Mouse (Mus musculus) neural tube, embryonic 11.5 days (tissue): Measurements from ENCODE around the gene Banf2. TPM values are rescaled to one million over a fixed set of nuclear protein-coding genes. Genes with fewer than 3 reads are reported as not detected.

ENCODE experiments used
- ATAC-seq: fragments of 200-750 bp; cut with Nextera tagmentation; 2 replicates; pipeline ENCODE4 v1.8.0; 2017; ENCODE audit warnings: moderate number of reproducible peaks, mild to moderate bottlenecking, moderate TSS enrichment, moderate library complexity; ENCODE audit not compliant: insufficient read depth, low FRiP score, low TSS enrichment
- DNase-seq: peaks from one replicate; pipeline ENCODE4 v3.0.0-alpha.2; 2015; ENCODE audit warnings: low spot score
- H3K27ac ChIP-seq: fragments of 300-500 bp; sonication (generic); 2 replicates; pipeline ENCODE4 v1.5.1; 2014; ENCODE audit warnings: low read depth, mild to moderate bottlenecking, low read length
- H3K27me3 ChIP-seq: fragments of 300-500 bp; sonication (generic); 2 replicates; pipeline ENCODE4 v1.6.1; 2014; ENCODE audit warnings: mild to moderate bottlenecking, low read length, mixed read lengths; ENCODE audit not compliant: control insufficient read depth, insufficient read depth
- H3K36me3 ChIP-seq: fragments of 300-500 bp; sonication (generic); 2 replicates; pipeline ENCODE4 v1.6.1; 2014; ENCODE audit warnings: mild to moderate bottlenecking, low read length, moderate library complexity, mixed read lengths; ENCODE audit not compliant: control insufficient read depth, insufficient read depth
- H3K4me1 ChIP-seq: fragments of 300-500 bp; sonication (generic); 2 replicates; pipeline ENCODE4 v1.6.1; 2014; ENCODE audit warnings: low read length, mixed read lengths; ENCODE audit not compliant: control insufficient read depth, insufficient read depth
- H3K4me2 ChIP-seq: fragments of 300-500 bp; sonication (generic); 2 replicates; pipeline ENCODE4 v1.6.1; 2014; ENCODE audit warnings: low read depth, mild to moderate bottlenecking, moderate library complexity
- H3K4me3 ChIP-seq: fragments of 300-500 bp; sonication (generic); 2 replicates; pipeline ENCODE4 v1.5.1; 2014; ENCODE audit warnings: low read depth, low read length
- H3K9ac ChIP-seq: fragments of 300-500 bp; sonication (generic); 2 replicates; pipeline ENCODE4 v1.6.1; 2014; ENCODE audit warnings: mild to moderate bottlenecking, low read length
- H3K9me3 ChIP-seq: fragments of 300-500 bp; sonication (generic); 2 replicates; pipeline ENCODE4 v1.6.1; 2016; ENCODE audit warnings: low read length; ENCODE audit not compliant: control insufficient read depth
- WGBS: fragments of 180-500 bp; shearing (Covaris S2); extraction: QIAGEN DNeasy Blood & Tissue Kit; methylation state at CpG from one replicate; pipeline ENCODE4 v1.1.7; 2014; 5-methylcytosine and 5-hydroxymethylcytosine counted together
- polyA plus RNA-seq: library from polyadenylated mRNA; unstranded; fragments of >200 nt; fragmentation: Nextera tagmentation; extraction: Ambion mirVana; gene quantifications from 2 replicates; pipeline ENCODE4 v1.2.1, GENCODE M21; 2014

Gene Banf2
- polyA plus RNA-seq, 1 experiment from 2014 or later: not detected

GRCm38 (mm10) chr2:144014481-144014880 lies 18.4 kb upstream of the Banf2 start:
- WGBS: 51% methylated on average over 5 of the region's 5 CpGs
- H3K36me3 ChIP-seq: no peaks in the 10 kb centered on the region
- no peak for ATAC-seq
- no peak overlapping the region for H3K4me3 ChIP-seq
- no peaks in the 10 kb centered on the region for H3K27me3 ChIP-seq
- H3K9me3 ChIP-seq: no peaks in the 10 kb centered on the region
- DNase-seq: peak; percentile 17
- H3K4me2 ChIP-seq: no peak overlapping the region
- no peak overlapping the region for H3K9ac ChIP-seq
- H3K27ac ChIP-seq: no peak overlapping the region
- H3K4me1 ChIP-seq: no peaks in the 10 kb centered on the region

DNA sequence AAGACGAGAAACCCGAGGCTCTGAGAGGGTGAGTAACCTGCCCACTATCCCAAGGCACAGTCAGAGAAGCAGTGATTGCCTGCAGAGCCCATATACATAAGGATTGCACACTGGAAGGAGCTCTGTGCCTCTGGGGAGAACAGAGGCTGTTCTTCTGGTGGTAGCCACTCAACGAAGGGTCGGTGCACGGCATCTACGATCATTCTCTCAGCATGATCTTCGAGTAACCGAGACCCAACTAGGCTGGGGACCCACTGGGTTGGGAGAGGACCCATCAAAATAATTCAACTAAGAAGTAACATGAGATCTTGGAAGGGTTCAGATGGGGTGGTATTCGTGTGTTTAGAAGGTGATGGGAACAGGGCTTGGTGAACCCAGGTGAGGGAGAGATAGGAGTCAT lies 17.0 kb upstream of the Banf2 start:
- 87% methylated on average over 9 of the region's 9 CpGs for WGBS

GRCm38 (mm10) chr2:144019971-144020370 lies 12.9 kb upstream of the Banf2 start:
- no peak for ATAC-seq
- no peaks in the 10 kb centered on the region for H3K4me1 ChIP-seq
- no peak overlapping the region for H3K9ac ChIP-seq
- no peaks in the 10 kb centered on the region for H3K36me3 ChIP-seq
- no peaks in the 10 kb centered on the region for H3K9me3 ChIP-seq
- 56% methylated on average over 2 of the region's 2 CpGs for whole genome bisulfite sequencing
- no peak overlapping the region for H3K27ac ChIP-seq
- no peaks in the 10 kb centered on the region for H3K27me3 ChIP-seq
- DNase-seq: no peak
- H3K4me2 ChIP-seq: no peak overlapping the region
- no peak overlapping the region for H3K4me3 ChIP-seq

More for the DNA sequence above, 17.0 kb upstream of the Banf2 start:
- Histone ChIP-seq H3K27me3 (no peaks in the 10 kb centered on the region), H3K4me2 (no peak overlapping the region), H3K9ac (no peak overlapping the region), H3K27ac (no peak overlapping the region), H3K9me3 (no peaks in the 10 kb centered on the region), H3K4me3 (no peak overlapping the region), H3K4me1 (no peaks in the 10 kb centered on the region), H3K36me3 (no peaks in the 10 kb centered on the region)
- ATAC-seq (no peak), DNase-seq (no peak)

DNA sequence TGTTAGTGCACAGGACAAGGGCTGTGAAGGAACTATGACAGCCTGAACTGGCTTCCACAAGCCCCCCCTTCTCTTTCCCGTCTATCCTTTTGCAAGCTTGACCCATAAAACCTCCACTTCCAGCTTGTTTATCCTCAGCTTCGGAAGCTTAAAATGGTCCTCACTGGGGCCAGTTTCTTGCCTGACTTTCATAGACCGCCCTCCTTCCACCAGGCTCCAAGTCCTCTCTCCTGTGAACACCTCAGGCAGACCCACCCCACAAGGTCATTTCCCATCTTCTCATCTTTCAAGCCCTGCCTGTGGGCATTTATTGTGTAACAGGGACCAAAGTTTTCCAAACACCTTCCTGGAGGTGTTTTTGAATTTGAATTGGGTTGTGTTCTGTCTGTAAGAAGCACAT lies 10.4 kb upstream of the Banf2 start:
- no peak overlapping the region for H3K9ac ChIP-seq
- no peaks in the 10 kb centered on the region for H3K4me1 ChIP-seq
- no peaks in the 10 kb centered on the region for H3K36me3 ChIP-seq
- H3K27me3 ChIP-seq: no peaks in the 10 kb centered on the region
- no peaks in the 10 kb centered on the region for H3K9me3 ChIP-seq
- no peak overlapping the region for H3K4me3 ChIP-seq
- 80% methylated on average over 3 of the region's 3 CpGs for WGBS
- no peak for DNase-seq
- no peak for ATAC-seq
- H3K27ac ChIP-seq: no peak overlapping the region
- H3K4me2 ChIP-seq: no peak overlapping the region

DNA sequence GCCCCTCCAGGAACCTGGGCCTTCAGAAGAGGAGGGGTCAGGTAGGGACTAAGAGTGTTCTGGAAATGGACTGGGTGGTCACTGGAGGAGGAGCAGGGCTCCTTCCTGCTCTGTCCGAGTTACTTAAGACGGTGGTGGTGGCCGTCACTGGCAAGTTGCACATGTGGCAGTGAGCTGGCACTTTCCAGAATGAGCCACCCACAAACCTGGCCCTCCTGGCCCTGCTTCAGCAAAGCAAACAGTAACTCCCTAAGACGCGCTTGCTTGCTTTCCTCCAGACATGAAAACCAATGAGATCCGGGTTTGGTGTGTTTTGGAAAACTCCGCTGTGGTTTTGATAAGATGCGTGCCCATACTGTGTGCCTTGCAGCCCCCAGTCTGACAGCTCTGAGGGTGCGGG lies 7.5 kb upstream of the Banf2 start:
- Histone ChIP-seq H3K27me3 (no peaks in the 10 kb centered on the region), H3K4me3 (no peak overlapping the region), H3K4me1 (no peaks in the 10 kb centered on the region), H3K9ac (no peak overlapping the region), H3K27ac (no peak overlapping the region), H3K4me2 (no peak overlapping the region), H3K36me3 (no peaks in the 10 kb centered on the region), H3K9me3 (no peaks in the 10 kb centered on the region)
- no peak for ATAC-seq
- 93% methylated on average over 9 of the region's 9 CpGs for WGBS
- DNase-seq: no peak

GRCm38 (mm10) chr2:144026456-144026855 lies 6.4 kb upstream of the Banf2 start:
- no peak overlapping the region for H3K4me2 ChIP-seq
- no peak for ATAC-seq
- no peak overlapping the region for H3K9ac ChIP-seq
- no peak for DNase-seq
- H3K27ac ChIP-seq: no peak overlapping the region
- WGBS: 81% methylated on average over 4 of the region's 4 CpGs
- H3K9me3 ChIP-seq: no peaks in the 10 kb centered on the region
- no peaks in the 10 kb centered on the region for H3K4me1 ChIP-seq
- H3K27me3 ChIP-seq: no peaks in the 10 kb centered on the region
- no peak overlapping the region for H3K4me3 ChIP-seq
- H3K36me3 ChIP-seq: no peaks in the 10 kb centered on the region

GRCm38 (mm10) chr2:144030791-144031190 lies 2.1 kb upstream of the Banf2 start:
- DNase-seq: no peak
- Histone ChIP-seq H3K4me1 (no peaks in the 10 kb centered on the region), H3K27ac (no peak overlapping the region), H3K36me3 (no peaks in the 10 kb centered on the region), H3K4me2 (no peak overlapping the region), H3K4me3 (no peak overlapping the region), H3K9me3 (no peaks in the 10 kb centered on the region), H3K9ac (no peak overlapping the region), H3K27me3 (no peaks in the 10 kb centered on the region)
- no peak for ATAC-seq
- WGBS: 89% methylated on average over 7 of the region's 7 CpGs

- 81% methylated on average over 6 of the region's 6 CpGs for WGBS
- Histone ChIP-seq H3K36me3 (no peaks in the 10 kb centered on the region), H3K9ac (no peak overlapping the region), H3K4me3 (no peak overlapping the region), H3K27ac (no peak overlapping the region), H3K4me2 (no peak overlapping the region), H3K9me3 (0 out of 2 replicates have a peak, but pooled peaks cover 5% of the 10 kb centered on the region), H3K4me1 (no peaks in the 10 kb centered on the region), H3K27me3 (no peaks in the 10 kb centered on the region)
- DNase-seq: no peak
- no peak for ATAC-seq
These were observed 11.9 kb downstream of the Banf2 start for GRCm38 (mm10) chr2:144044726-144045125.

GRCm38 (mm10) chr2:144045756-144046560 lies 13.1 kb downstream of the Banf2 start:
- 69% methylated on average over 5 of the region's 5 CpGs for WGBS
- Histone ChIP-seq H3K36me3 (no peaks in the 10 kb centered on the region), H3K4me1 (no peaks in the 10 kb centered on the region), H3K27ac (no peak overlapping the region), H3K27me3 (no peaks in the 10 kb centered on the region), H3K4me3 (no peak overlapping the region), H3K4me2 (no peak overlapping the region), H3K9me3 (0 out of 2 replicates have a peak, but pooled peaks cover 5% of the 10 kb centered on the region), H3K9ac (no peak overlapping the region)
- DNase-seq: no peak
- ATAC-seq: no peak
